Mouse (Mus musculus) kidney, embryonic 15.5 days (tissue): Measurements from ENCODE around the gene Clta. TPM values are rescaled to one million over a fixed set of nuclear protein-coding genes. Genes with fewer than 3 reads are reported as not detected.

Experiments
- ATAC-seq: fragments of 200-750 bp; cut with Nextera tagmentation; replicated peaks from 2 replicates; pipeline ENCODE4 v1.8.0; 2017; ENCODE audit warnings: moderate TSS enrichment; ENCODE audit not compliant: low FRiP score
- H3K27ac ChIP-seq: fragments of 300-500 bp; sonication (generic); 2 replicates; pipeline ENCODE4 v1.5.1; 2015; ENCODE audit warnings: mild to moderate bottlenecking, inconsistent platforms
- H3K27me3 ChIP-seq: fragments of 300-500 bp; sonication (generic); 2 replicates; pipeline ENCODE4 v1.6.1; 2015; ENCODE audit warnings: inconsistent platforms
- H3K36me3 ChIP-seq: fragments of 300-500 bp; sonication (generic); 2 replicates; pipeline ENCODE4 v1.6.1; 2015; ENCODE audit warnings: inconsistent platforms
- H3K4me1 ChIP-seq: fragments of 300-500 bp; sonication (generic); 2 replicates; pipeline ENCODE4 v1.6.1; 2015; ENCODE audit warnings: inconsistent platforms
- H3K4me2 ChIP-seq: fragments of 300-500 bp; sonication (generic); 2 replicates; pipeline ENCODE4 v1.6.1; 2015; ENCODE audit warnings: moderate library complexity, mild to moderate bottlenecking, inconsistent platforms
- H3K4me3 ChIP-seq: fragments of 300-500 bp; sonication (generic); replicated peaks from 2 replicates; pipeline ENCODE4 v1.5.1; 2015; ENCODE audit warnings: mild to moderate bottlenecking, inconsistent platforms
- H3K9ac ChIP-seq: fragments of 300-500 bp; sonication (generic); 2 replicates; pipeline ENCODE4 v1.6.1; 2015; ENCODE audit warnings: mild to moderate bottlenecking, inconsistent platforms
- H3K9me3 ChIP-seq: fragments of 300-500 bp; sonication (generic); replicated peaks from 2 replicates; pipeline ENCODE4 v1.6.1; 2016; ENCODE audit warnings: inconsistent platforms
- WGBS: fragments of 180-500 bp; shearing (Covaris S2); methylation state at CpG from one replicate; pipeline ENCODE4 v1.1.7; 2015; ENCODE audit warnings: mixed read lengths; 5-methylcytosine and 5-hydroxymethylcytosine counted together
- polyA plus RNA-seq: library from polyadenylated mRNA; unstranded; fragments of >200 nt; fragmentation: Nextera tagmentation; extraction: Ambion mirVana; gene quantifications from 2 replicates; pipeline ENCODE4 v1.2.1, GENCODE M21; 2015

Clta gene
- polyA plus RNA-seq, 1 experiment from 2014 or later, result 236 TPM

GRCm38 (mm10) chr4:44012376-44013367 is 8.4 kb downstream of the Clta start:
- under 1% methylated on average over 77 of the region's 77 CpGs for WGBS
- no peaks in the 10 kb centered on the region for H3K27me3 ChIP-seq
- no peaks in the 10 kb centered on the region; the same call in 1 of the 2 replicates for H3K36me3 ChIP-seq
- H3K9ac ChIP-seq, result peak overlapping the region; percentile 87
- H3K4me2 ChIP-seq, result peak overlapping the region; percentile 87
- H3K27ac ChIP-seq, result peak overlapping the region; percentile 78
- H3K4me3 ChIP-seq, result peak overlapping the region; percentile 90
- H3K4me1 ChIP-seq, result peaks cover 46% of the 10 kb centered on the region
- no peaks in the 10 kb centered on the region for H3K9me3 ChIP-seq
- peak; percentile 98 for ATAC-seq

DNA sequence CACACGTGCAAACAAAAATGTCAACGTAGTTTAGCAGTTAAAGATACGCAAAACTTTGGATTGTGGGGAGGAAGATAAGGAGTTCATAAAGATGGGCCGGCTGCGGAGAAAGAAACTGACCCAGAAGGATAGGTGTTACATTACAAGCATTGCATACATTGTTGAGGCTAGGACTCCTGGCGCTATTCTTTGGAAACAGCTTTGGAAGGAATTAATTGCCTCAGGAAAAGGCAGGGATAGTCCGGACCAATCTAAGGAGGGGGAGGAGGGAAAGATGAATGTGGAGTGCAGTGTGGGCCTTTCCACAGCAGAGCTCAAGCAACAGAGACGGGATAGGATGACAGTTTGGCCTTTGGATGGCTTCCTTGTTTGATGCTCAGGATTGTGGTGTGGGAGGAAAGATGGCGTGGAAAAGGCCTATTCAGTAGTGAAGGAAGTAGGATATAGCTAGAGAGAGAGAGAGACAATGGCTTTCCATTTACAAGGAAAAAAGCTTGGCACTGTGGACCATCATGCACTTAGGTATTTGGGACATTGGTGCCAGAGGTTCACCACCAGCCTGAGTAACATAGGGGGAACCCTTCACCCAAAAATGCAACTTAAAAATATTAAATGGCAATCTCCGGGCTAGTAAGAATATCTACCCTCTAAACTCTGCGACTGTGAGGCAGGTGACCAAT is 9.3 kb downstream of the Clta start:
- 23% methylated on average over 11 of the region's 11 CpGs for WGBS
- H3K4me3 ChIP-seq, result peak overlapping the region; percentile 90
- no peaks in the 10 kb centered on the region for H3K27me3 ChIP-seq
- ATAC-seq, result no peak
- peaks cover 49% of the 10 kb centered on the region for H3K4me1 ChIP-seq
- H3K27ac ChIP-seq, result peak overlapping the region; percentile 78; the same call in 1 of the 2 replicates
- H3K36me3 ChIP-seq, result peaks cover 7% of the 10 kb centered on the region; the same call in 1 of the 2 replicates
- H3K4me2 ChIP-seq, result peak overlapping the region; percentile 87
- no peaks in the 10 kb centered on the region for H3K9me3 ChIP-seq
- peak overlapping the region; percentile 87 for H3K9ac ChIP-seq

GRCm38 (mm10) chr4:44016071-44016470 is 11.8 kb downstream of the Clta start:
- Histone ChIP-seq H3K9ac (no peak overlapping the region), H3K4me3 (no peak overlapping the region)
- WGBS, result 87% methylated on average over 4 of the region's 4 CpGs

GRCm38 (mm10) chr4:44016791-44017190 is 12.5 kb downstream of the Clta start:
- Histone ChIP-seq H3K9me3 (no peaks in the 10 kb centered on the region), H3K36me3 (peaks cover 39% of the 10 kb centered on the region), H3K4me2 (no peak overlapping the region), H3K4me3 (no peak overlapping the region), H3K9ac (no peak overlapping the region), H3K27me3 (no peaks in the 10 kb centered on the region), H3K27ac (0 out of 2 replicates have a peak overlapping the region, but pooled peaks have one; percentile 9), H3K4me1 (peaks cover 46% of the 10 kb centered on the region)
- ATAC-seq, result no peak
- 83% methylated on average over 12 of the region's 12 CpGs for WGBS

More at GRCm38 (mm10) chr4:44016071-44016470, 11.8 kb downstream of the Clta start:
- no peak for ATAC-seq
- Histone ChIP-seq H3K4me1 (peaks cover 49% of the 10 kb centered on the region), H3K4me2 (0 out of 2 replicates have a peak overlapping the region, but pooled peaks have one; percentile 4), H3K27me3 (no peaks in the 10 kb centered on the region), H3K27ac (no peak overlapping the region), H3K9me3 (no peaks in the 10 kb centered on the region), H3K36me3 (peaks cover 32% of the 10 kb centered on the region)

GRCm38 (mm10) chr4:44022323-44022722 is 18.1 kb downstream of the Clta start:
- no peak for ATAC-seq
- Histone ChIP-seq H3K36me3 (peaks cover 95% of the 10 kb centered on the region), H3K9me3 (no peaks in the 10 kb centered on the region), H3K4me2 (no peak overlapping the region), H3K27me3 (no peaks in the 10 kb centered on the region), H3K4me3 (no peak overlapping the region), H3K9ac (no peak overlapping the region), H3K27ac (no peak overlapping the region), H3K4me1 (peaks cover 7% of the 10 kb centered on the region)
- WGBS, result 85% methylated on average over 4 of the region's 4 CpGs

- Histone ChIP-seq H3K4me3 (no peak overlapping the region), H3K27ac (no peak overlapping the region), H3K27me3 (no peaks in the 10 kb centered on the region), H3K9ac (no peak overlapping the region), H3K4me1 (peaks cover 3% of the 10 kb centered on the region; the same call in 1 of the 2 replicates), H3K36me3 (peaks cover 99% of the 10 kb centered on the region), H3K9me3 (no peaks in the 10 kb centered on the region), H3K4me2 (no peak overlapping the region)
- ATAC-seq, result no peak
- WGBS, result 92% methylated on average over 11 of the region's 11 CpGs
These were observed 18.5 kb downstream of the Clta start for GRCm38 (mm10) chr4:44022766-44023165.

DNA sequence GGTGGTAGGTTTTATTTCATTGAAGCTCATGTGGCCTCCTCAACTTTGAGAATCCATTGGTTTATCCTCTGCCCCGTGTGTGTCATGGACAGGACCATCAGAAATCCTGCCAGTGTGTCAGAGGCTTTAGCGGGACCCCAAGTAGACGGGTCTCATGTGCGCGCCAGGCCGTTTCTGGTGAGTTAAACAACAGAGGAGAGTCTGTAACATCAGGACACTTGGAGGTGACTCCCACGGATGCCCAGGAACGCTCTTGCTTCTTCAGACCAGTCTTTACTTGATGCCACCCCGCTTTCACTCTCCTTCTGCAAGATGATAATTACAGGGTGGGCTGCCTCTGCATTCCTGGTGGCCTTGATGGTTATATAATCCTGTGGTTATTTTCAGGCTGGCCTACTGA is 19.4 kb downstream of the Clta start:
- WGBS, result 93% methylated on average over 9 of the region's 9 CpGs
- Histone ChIP-seq H3K27me3 (no peaks in the 10 kb centered on the region), H3K4me3 (no peak overlapping the region), H3K9me3 (no peaks in the 10 kb centered on the region), H3K36me3 (peaks cover 100% of the 10 kb centered on the region), H3K4me2 (no peak overlapping the region), H3K27ac (no peak overlapping the region), H3K9ac (no peak overlapping the region), H3K4me1 (no peaks in the 10 kb centered on the region)
- ATAC-seq, result no peak

DNA sequence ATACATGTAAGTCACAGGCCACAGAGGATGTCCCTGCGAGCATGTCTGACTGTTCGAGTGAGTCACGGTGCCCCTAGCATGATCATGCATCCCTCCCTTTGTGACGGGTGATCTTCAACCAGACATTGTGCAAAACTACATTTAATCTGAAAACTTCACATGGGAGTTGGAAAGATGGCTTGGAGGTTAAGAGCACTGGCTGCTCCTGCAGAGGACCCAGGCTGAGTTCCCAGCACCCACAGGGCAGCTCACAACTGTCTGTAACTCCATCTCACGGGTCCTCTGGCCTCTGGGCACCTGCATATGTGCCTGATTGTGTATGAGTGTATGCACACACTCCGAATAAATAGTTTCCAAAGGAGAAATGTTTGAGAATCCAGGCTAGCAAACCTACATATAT is 20.0 kb downstream of the Clta start:
- no peak for ATAC-seq
- 95% methylated on average over 6 of the region's 6 CpGs for WGBS
- Histone ChIP-seq H3K9ac (no peak overlapping the region), H3K4me2 (no peak overlapping the region), H3K27me3 (no peaks in the 10 kb centered on the region), H3K9me3 (no peaks in the 10 kb centered on the region), H3K36me3 (peaks cover 100% of the 10 kb centered on the region), H3K4me3 (no peak overlapping the region), H3K4me1 (no peaks in the 10 kb centered on the region), H3K27ac (no peak overlapping the region)

DNA sequence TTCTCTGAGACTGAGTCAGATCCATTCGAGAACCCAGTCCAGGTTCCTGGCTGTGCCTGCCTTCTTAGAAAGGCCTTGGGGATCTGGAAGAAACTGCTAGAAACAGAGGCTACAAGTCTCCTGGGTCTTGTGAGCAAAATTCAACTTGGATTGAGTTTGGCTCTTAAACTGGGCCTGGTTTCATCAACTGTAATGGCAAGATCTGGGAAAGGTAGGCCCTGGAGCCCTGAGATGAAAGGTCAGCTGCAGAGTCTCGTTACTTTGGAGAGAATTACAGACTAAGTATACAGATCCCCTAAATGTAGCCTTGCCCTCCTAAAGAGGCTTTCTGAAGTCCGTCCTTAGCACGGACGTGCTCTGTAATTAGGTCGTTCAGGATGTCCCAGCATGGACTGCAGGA is 21.3 kb downstream of the Clta start:
- Histone ChIP-seq H3K4me2 (no peak overlapping the region), H3K9me3 (no peaks in the 10 kb centered on the region), H3K9ac (no peak overlapping the region), H3K4me1 (no peaks in the 10 kb centered on the region), H3K36me3 (peaks cover 100% of the 10 kb centered on the region), H3K4me3 (no peak overlapping the region), H3K27me3 (no peaks in the 10 kb centered on the region), H3K27ac (no peak overlapping the region)
- ATAC-seq, result no peak
- WGBS, result 86% methylated on average over 6 of the region's 6 CpGs

GRCm38 (mm10) chr4:44028303-44029135 is 24.3 kb downstream of the Clta start:
- no peak overlapping the region for H3K9ac ChIP-seq
- ATAC-seq, result no peak

DNA sequence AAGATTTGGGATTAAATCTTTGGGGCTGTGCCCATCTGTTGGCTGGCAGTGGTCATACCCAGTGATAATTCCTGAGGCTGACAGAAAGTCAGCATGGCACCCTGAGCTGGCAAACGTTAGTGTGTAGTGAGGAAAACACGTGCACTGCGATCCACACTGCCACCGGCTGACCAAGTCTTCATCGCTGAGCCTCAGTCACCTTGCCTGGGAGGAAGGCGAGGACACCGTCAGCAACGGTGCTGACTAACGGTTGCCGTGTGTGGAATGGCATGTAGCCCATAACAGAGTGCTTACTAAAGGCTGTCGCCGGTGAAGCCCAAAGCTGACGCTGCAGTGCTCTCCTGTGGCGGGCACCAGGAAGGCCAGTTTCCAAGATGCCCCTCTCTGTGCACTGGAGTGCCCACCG is 25.4 kb downstream of the Clta start:
- Histone ChIP-seq H3K4me3 (no peak overlapping the region), H3K9me3 (no peaks in the 10 kb centered on the region), H3K27me3 (no peaks in the 10 kb centered on the region), H3K36me3 (peaks cover 98% of the 10 kb centered on the region), H3K9ac (no peak overlapping the region), H3K27ac (no peak overlapping the region), H3K4me1 (no peaks in the 10 kb centered on the region), H3K4me2 (no peak overlapping the region)
- WGBS, result 95% methylated on average over 15 of the region's 15 CpGs
- ATAC-seq, result no peak

More at GRCm38 (mm10) chr4:44028303-44029135, 24.3 kb downstream of the Clta start:
- Histone ChIP-seq H3K27me3 (no peaks in the 10 kb centered on the region), H3K4me3 (no peak overlapping the region), H3K4me1 (no peaks in the 10 kb centered on the region), H3K9me3 (no peaks in the 10 kb centered on the region), H3K36me3 (peaks cover 100% of the 10 kb centered on the region), H3K27ac (no peak overlapping the region), H3K4me2 (no peak overlapping the region)
- WGBS, result 78% methylated on average over 16 of the region's 16 CpGs
